Mouse (Mus musculus): ENCODE measurements around the gene P2ry12. TPM values are rescaled to one million over a fixed set of nuclear protein-coding genes. Genes with fewer than 3 reads are reported as not detected.

Gene P2ry12
- polyA plus RNA-seq, 1 experiment from 2014 or later = 8.1 TPM

DNA sequence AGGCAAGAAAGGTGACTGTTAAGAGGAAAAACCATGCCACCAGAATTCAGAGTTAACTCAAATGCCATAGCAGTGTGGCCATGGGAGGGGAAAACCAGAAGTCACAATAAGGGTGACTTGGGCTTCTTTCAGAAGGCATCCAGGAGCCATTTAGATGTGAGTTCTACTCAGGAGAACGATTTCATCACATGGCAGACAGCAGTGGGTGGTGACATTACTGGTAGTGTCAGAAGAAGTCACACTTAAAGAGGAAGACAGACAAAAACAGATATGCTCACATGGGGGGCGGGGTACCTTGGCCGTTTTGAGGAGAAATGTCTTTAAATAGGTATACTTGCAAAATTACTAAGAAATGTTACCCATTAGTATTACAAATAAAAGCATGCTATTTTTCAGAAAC, 1.3 kb upstream of the P2ry12 start:
- no peak overlapping the region for H3K4me3 ChIP-seq
- no peaks in the 10 kb centered on the region for H3K9me3 ChIP-seq
- no peak overlapping the region for H3K9ac ChIP-seq
- no peak overlapping the region for H3K27ac ChIP-seq (replicated peaks)
- WGBS = 82% methylated on average over 3 of the region's 3 CpGs
- H3K27me3 ChIP-seq = no peaks in the 10 kb centered on the region
- H3K36me3 ChIP-seq = 0 out of 2 replicates have a peak, but pooled peaks cover 20% of the 10 kb centered on the region
- H3K4me1 ChIP-seq (replicated peaks) = peaks cover 19% of the 10 kb centered on the region
- ATAC-seq (ENCODE audit: low read depth) = no peak
- no peak overlapping the region for H3K4me2 ChIP-seq

DNA sequence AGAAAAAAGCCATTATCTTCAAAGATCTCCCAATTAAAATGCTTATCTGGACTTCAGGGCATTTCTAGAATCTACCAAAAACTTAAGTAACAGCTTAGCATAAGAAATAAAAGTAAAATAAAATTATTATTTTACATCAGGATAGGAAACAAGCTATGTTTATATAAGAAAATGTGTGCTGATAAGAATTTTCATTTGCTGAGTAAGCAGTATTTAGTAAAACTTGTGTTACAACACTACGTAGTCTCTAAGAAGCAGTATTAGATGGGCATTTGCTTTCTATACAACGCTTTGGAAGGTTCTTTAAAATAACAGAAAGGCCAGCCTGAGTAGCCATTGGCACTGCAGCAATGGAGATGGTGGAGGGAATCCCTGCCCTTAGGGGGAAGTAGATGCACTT, 746 bp upstream of the P2ry12 start:
- Histone ChIP-seq H3K36me3 (0 out of 2 replicates have a peak, but pooled peaks cover 16% of the 10 kb centered on the region), H3K9me3 (no peaks in the 10 kb centered on the region), H3K27ac (replicated peaks) (no peak overlapping the region), H3K9ac (no peak overlapping the region), H3K4me3 (no peak overlapping the region), H3K27me3 (no peaks in the 10 kb centered on the region), H3K4me1 (replicated peaks) (peaks cover 19% of the 10 kb centered on the region), H3K4me2 (no peak overlapping the region)
- 88% methylated on average over 2 of the region's 2 CpGs for WGBS
- no peak for ATAC-seq (ENCODE audit: low read depth)

DNA sequence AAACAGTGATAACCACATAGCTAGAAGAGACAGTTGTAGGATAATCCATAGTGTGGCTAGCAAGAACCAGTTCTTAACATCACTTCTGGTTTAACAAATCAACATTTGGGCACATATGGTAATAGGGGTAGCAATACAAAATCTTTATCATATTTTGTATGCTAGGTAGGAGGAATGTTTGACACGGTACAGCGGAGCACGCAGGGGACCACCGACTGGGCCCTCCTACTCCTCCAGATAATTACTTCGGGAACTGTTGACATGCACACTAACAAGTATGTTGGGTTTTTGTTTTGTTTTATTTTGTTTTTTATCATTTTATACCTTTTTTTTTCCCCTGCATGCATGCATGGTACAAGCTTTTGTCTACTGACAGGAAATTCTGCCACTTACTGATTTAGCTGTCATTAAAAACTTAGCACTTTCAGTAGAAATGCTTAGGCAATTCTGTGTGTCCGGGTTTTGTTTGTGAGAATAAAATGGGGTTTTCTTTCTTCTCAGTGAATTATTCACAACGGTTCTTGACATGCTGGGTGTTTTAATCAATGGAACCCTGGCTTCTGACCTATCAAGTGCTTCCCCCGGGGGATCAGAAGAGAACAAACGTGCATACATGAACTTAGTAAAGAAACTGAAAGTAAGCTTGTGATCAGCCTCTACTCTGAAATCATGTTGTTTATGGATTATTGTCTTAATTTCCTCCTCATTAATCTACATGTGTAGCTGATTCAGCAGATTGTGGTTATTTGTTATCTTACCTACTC, 780 bp downstream of the P2ry12 start:
- 20% methylated on average over 9 of the region's 9 CpGs for WGBS
- no peak for ATAC-seq (ENCODE audit: low read depth)
- Histone ChIP-seq H3K9me3 (no peaks in the 10 kb centered on the region), H3K27ac (replicated peaks) (no peak overlapping the region), H3K4me1 (replicated peaks) (peaks cover 19% of the 10 kb centered on the region), H3K36me3 (0 out of 2 replicates have a peak, but pooled peaks cover 9% of the 10 kb centered on the region), H3K4me3 (no peak overlapping the region), H3K27me3 (no peaks in the 10 kb centered on the region), H3K9ac (no peak overlapping the region), H3K4me2 (no peak overlapping the region)

DNA sequence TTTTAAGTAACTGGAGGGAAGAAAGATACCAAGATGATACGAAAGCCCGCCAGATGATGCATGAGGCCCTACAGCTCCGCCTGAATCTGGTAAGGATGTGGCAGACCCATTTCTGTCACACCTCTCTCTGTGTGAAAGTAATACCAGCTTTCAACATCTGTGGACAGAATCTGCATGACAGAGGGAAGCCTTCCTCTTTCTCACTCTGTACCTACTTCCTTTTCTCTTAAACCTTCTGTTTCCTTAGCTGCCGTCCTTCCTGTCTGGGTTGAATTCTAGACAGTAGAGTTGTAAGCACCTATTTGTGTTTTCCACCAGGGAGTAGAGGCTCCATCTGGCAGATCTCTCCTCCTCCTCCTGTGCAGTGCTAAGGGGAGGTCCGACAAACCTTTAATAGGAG, 1.9 kb downstream of the P2ry12 start:
- Histone ChIP-seq H3K27ac (replicated peaks) (no peak overlapping the region), H3K36me3 (0 out of 2 replicates have a peak, but pooled peaks cover 9% of the 10 kb centered on the region), H3K4me2 (no peak overlapping the region), H3K27me3 (no peaks in the 10 kb centered on the region), H3K4me3 (no peak overlapping the region), H3K4me1 (replicated peaks) (peaks cover 19% of the 10 kb centered on the region), H3K9ac (no peak overlapping the region), H3K9me3 (no peaks in the 10 kb centered on the region)
- 61% methylated on average over 5 of the region's 5 CpGs for WGBS
- ATAC-seq (ENCODE audit: low read depth) = no peak

DNA sequence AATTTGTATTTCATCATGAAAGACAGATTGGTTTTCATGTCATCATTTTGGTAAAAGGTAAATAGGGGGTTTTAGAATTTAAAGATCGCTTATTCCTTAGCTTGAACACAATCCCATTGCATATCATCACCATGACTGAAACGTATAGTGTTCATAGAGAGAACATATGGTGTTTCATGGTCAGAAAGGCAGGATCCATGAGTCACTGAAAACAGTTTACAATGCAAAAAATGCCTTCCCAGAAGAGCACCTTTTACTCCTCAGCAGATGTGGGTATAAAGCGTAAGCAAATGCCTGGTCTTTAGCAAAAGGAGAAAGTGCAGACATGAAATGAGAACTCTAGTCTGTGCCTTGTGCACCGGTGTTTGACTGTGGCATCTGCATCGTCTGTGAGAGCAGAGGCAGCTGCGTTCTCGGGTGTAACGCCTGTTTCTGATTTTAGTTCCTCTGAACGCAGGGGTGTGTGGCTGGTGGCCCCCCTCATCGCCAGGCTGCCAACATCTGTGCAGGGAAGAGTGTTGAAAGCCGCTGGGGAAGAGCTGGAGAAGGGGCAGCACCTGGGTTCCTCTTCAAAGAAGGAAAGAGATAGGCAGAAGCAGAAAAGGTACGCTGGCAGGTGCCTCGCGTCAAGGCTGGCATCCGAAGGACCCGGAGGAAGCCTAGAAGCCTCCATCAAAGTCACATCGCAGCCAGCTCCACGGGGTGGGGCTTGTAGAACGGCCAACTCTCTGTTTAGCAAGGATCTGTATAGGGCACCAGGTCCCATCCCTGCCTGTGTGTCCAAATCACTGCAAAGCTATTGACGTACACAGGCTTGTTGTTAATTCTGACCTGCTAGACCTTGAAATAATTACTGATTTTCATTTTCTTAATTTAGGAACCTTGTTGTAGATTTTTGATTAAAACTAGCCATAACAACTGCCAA, 4.7 kb downstream of the P2ry12 start:
- H3K4me1 ChIP-seq (replicated peaks) = peaks cover 18% of the 10 kb centered on the region
- no peaks in the 10 kb centered on the region for H3K9me3 ChIP-seq
- no peaks in the 10 kb centered on the region for H3K27me3 ChIP-seq
- H3K36me3 ChIP-seq = no peaks in the 10 kb centered on the region
- no peak overlapping the region for H3K9ac ChIP-seq
- H3K4me3 ChIP-seq = no peak overlapping the region
- no peak overlapping the region for H3K27ac ChIP-seq (replicated peaks)
- whole genome bisulfite sequencing = 89% methylated on average over 20 of the region's 20 CpGs
- no peak for ATAC-seq (ENCODE audit: low read depth)
- H3K4me2 ChIP-seq = no peak overlapping the region

- Histone ChIP-seq H3K4me2 (no peak overlapping the region), H3K9ac (no peak overlapping the region), H3K27me3 (no peaks in the 10 kb centered on the region), H3K36me3 (no peaks in the 10 kb centered on the region), H3K27ac (replicated peaks) (no peak overlapping the region), H3K4me3 (no peak overlapping the region), H3K9me3 (no peaks in the 10 kb centered on the region), H3K4me1 (replicated peaks) (no peaks in the 10 kb centered on the region; the same call in 1 of the 2 replicates)
- ATAC-seq (ENCODE audit: low read depth) = no peak
- WGBS = 91% methylated on average over 1 of the region's 1 CpGs
These were observed 12.2 kb downstream of the P2ry12 start for GRCm38 (mm10) chr3:59250454-59250853.

GRCm38 (mm10) chr3:59248031-59248430, 14.6 kb downstream of the P2ry12 start:
- Histone ChIP-seq H3K9me3 (no peaks in the 10 kb centered on the region), H3K9ac (no peak overlapping the region), H3K4me2 (no peak overlapping the region), H3K36me3 (no peaks in the 10 kb centered on the region), H3K27ac (replicated peaks) (no peak overlapping the region), H3K27me3 (no peaks in the 10 kb centered on the region), H3K4me3 (no peak overlapping the region), H3K4me1 (replicated peaks) (no peaks in the 10 kb centered on the region; the same call in 1 of the 2 replicates)
- WGBS = 91% methylated on average over 6 of the region's 6 CpGs
- ATAC-seq (ENCODE audit: low read depth) = no peak

GRCm38 (mm10) chr3:59243384-59243783, 19.3 kb downstream of the P2ry12 start:
- no peaks in the 10 kb centered on the region for H3K36me3 ChIP-seq
- no peaks in the 10 kb centered on the region for H3K9me3 ChIP-seq
- 81% methylated on average over 6 of the region's 6 CpGs for WGBS
- no peak overlapping the region for H3K27ac ChIP-seq (replicated peaks)
- no peak overlapping the region for H3K9ac ChIP-seq
- H3K4me2 ChIP-seq = no peak overlapping the region
- ATAC-seq (ENCODE audit: low read depth) = no peak
- H3K27me3 ChIP-seq = no peaks in the 10 kb centered on the region
- no peak overlapping the region for H3K4me3 ChIP-seq
- H3K4me1 ChIP-seq (replicated peaks) = no peaks in the 10 kb centered on the region

DNA sequence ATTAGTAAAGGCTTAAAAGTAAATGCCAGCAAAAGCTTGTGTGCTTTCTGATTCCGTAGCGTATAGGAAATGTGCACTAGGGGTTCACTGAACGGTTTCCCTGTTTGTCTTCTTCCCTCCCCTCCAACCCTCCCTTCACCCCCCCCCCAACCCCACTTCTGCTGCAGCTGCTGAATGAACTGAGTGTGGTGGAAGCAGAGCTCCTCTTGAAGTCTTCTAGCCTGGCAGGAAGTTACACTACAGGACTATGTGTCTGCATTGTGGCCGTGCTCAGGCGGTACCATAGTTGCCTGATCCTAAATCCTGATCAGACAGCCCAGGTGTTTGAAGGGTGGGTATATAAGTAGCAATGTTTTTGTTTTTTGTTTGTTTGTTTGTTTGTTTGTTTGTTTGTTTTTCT, 27.8 kb downstream of the P2ry12 start:
- Histone ChIP-seq H3K9me3 (no peaks in the 10 kb centered on the region), H3K9ac (no peak overlapping the region), H3K4me1 (replicated peaks) (no peaks in the 10 kb centered on the region), H3K27ac (replicated peaks) (no peak overlapping the region), H3K36me3 (no peaks in the 10 kb centered on the region), H3K4me3 (no peak overlapping the region), H3K27me3 (no peaks in the 10 kb centered on the region), H3K4me2 (no peak overlapping the region)
- 80% methylated on average over 5 of the region's 5 CpGs for WGBS
- no peak for ATAC-seq (ENCODE audit: low read depth)

GRCm38 (mm10) chr3:59230912-59231311, 31.8 kb downstream of the P2ry12 start:
- no peak overlapping the region for H3K4me2 ChIP-seq
- ATAC-seq (ENCODE audit: low read depth) = no peak

GRCm38 (mm10) chr3:59228730-59229551, 33.7 kb downstream of the P2ry12 start:
- Histone ChIP-seq H3K4me2 (no peak overlapping the region), H3K4me3 (no peak overlapping the region), H3K9ac (no peak overlapping the region), H3K27ac (replicated peaks) (0 out of 2 replicates have a peak overlapping the region, but pooled peaks have one; percentile 38), H3K36me3 (no peaks in the 10 kb centered on the region), H3K4me1 (replicated peaks) (peaks cover 12% of the 10 kb centered on the region), H3K27me3 (no peaks in the 10 kb centered on the region), H3K9me3 (no peaks in the 10 kb centered on the region)
- WGBS = 47% methylated on average over 10 of the region's 10 CpGs
- no peak for ATAC-seq (ENCODE audit: low read depth)

More at GRCm38 (mm10) chr3:59230912-59231311, 31.8 kb downstream of the P2ry12 start:
- Histone ChIP-seq H3K4me3 (no peak overlapping the region), H3K9me3 (no peaks in the 10 kb centered on the region), H3K9ac (no peak overlapping the region), H3K36me3 (no peaks in the 10 kb centered on the region), H3K27ac (replicated peaks) (no peak overlapping the region), H3K4me1 (replicated peaks) (peaks cover 12% of the 10 kb centered on the region), H3K27me3 (no peaks in the 10 kb centered on the region)
- 81% methylated on average over 3 of the region's 3 CpGs for WGBS

Measured in neural tube, embryonic 13.5 days (tissue).